Mouse (Mus musculus) liver, postnatal 0 days (tissue): ENCODE measurements around the gene 1700011L22Rik.

ENCODE experiments used
- CTCF ChIP-seq: sonication (generic); IDR thresholded peaks from 2 replicates; pipeline ENCODE4 v1.5.1; 2016; ENCODE audit warnings: antibody characterized with exemption, low read depth
- EP300 ChIP-seq: IDR thresholded peaks from 2 replicates; pipeline ENCODE4 v1.6.1; 2016; ENCODE audit warnings: antibody characterized with exemption, low read depth, mild to moderate bottlenecking

- TF ChIP-seq CTCF = no peak
- TF ChIP-seq EP300 = no peak
These were observed 38.1 kb upstream of the 1700011L22Rik start for GRCm38 (mm10) chr8:79286424-79286823.
